ENCODE assay signal across 8 mouse cellular contexts in genomic region chr15:86134941-86135783, GRCm38 (mm10). TPM values are rescaled to one million over a fixed set of nuclear protein-coding genes. Genes with fewer than 3 reads are reported as not detected.
DNase-seq lines count a peak whose midpoint lies in the region; ATAC-seq and TF ChIP-seq lines count a peak whose summit lies in the region.

No protein-coding gene starts in this region.

- no peak overlapping the region for H3K4me3 ChIP-seq in heart, adult 2 months
- H3K4me3 ChIP-seq in kidney, embryonic 14.5 days (ENCODE audit: low read length), result no peak overlapping the region
- H3K4me3 ChIP-seq in limb, embryonic 13.5 days, result no peak overlapping the region
- no peak overlapping the region for H3K4me3 ChIP-seq in myocyte

- no peaks in the 10 kb centered on the region for H3K36me3 ChIP-seq in heart, adult 2 months (ENCODE audit: control insufficient read depth, insufficient read depth, low read length)
- peaks cover 40% of the 10 kb centered on the region for H3K36me3 ChIP-seq in kidney, embryonic 14.5 days (ENCODE audit: control insufficient read depth, insufficient read depth, low read length)
- peaks cover 66% of the 10 kb centered on the region for H3K36me3 ChIP-seq in limb, embryonic 13.5 days
- peaks cover 5% of the 10 kb centered on the region for H3K36me3 ChIP-seq in myocyte (ENCODE audit: control insufficient read depth, insufficient read depth)

- no peaks in the 10 kb centered on the region for H3K4me1 ChIP-seq in heart, adult 2 months (ENCODE audit: control insufficient read depth, insufficient read depth, low read length)
- no peaks in the 10 kb centered on the region for H3K4me1 ChIP-seq in kidney, embryonic 14.5 days (ENCODE audit: control insufficient read depth, insufficient read depth, low read length)
- H3K4me1 ChIP-seq in limb, embryonic 13.5 days, result no peaks in the 10 kb centered on the region

- H3ac ChIP-seq in myocyte (ENCODE audit: control insufficient read depth, insufficient read length), result no peak overlapping the region

- 33% methylated on average over 18 of the region's 18 CpGs for WGBS in heart, adult 2 months
- WGBS in kidney, embryonic 14.5 days, result 44% methylated on average over 18 of the region's 18 CpGs
- 45% methylated on average over 18 of the region's 18 CpGs for WGBS in limb, embryonic 13.5 days

- TF ChIP-seq EP300 in heart, adult 2 months (IDR thresholded peaks at IDR 0.05; ENCODE audit: insufficient read depth, low read depth, low read length), result 0 out of 2 replicates have a peak, but pooled peaks have one; percentile 52

- no peak for TF ChIP-seq POLR2A in heart, adult 2 months (IDR thresholded peaks at IDR 0.05; ENCODE audit: insufficient read depth, low read depth, low read length)
- no peak for TF ChIP-seq POLR2A in myocyte (IDR thresholded peaks at IDR 0.05; ENCODE audit: insufficient read length, low read depth)

- no peak overlapping the region for H3K4me2 ChIP-seq in kidney, embryonic 14.5 days (replicated peaks; ENCODE audit: low read depth, low read length)
- no peak overlapping the region for H3K4me2 ChIP-seq in limb, embryonic 13.5 days (replicated peaks)
- no peak overlapping the region for H3K4me2 ChIP-seq in myocyte (ENCODE audit: low read depth)

- H3K79me2 ChIP-seq in heart, adult 2 months (replicated peaks; ENCODE audit: control insufficient read depth, insufficient read depth, low read length), result no peaks in the 10 kb centered on the region
- no peaks in the 10 kb centered on the region for H3K79me2 ChIP-seq in myocyte (ENCODE audit: control insufficient read depth, insufficient read depth)

- TF ChIP-seq CTCF in heart, adult 2 months (IDR thresholded peaks at IDR 0.05), result peak; percentile 86

- intact Hi-C loops in heart, adult 2 months (cut with DNase I), result loop anchor here (1.0 to 5.0 kb wide), 2 partner anchors 67 to 81 kb away; no protein-coding TSS in a partner anchor

- no peaks in the 10 kb centered on the region for H3K9me3 ChIP-seq in kidney, embryonic 14.5 days (ENCODE audit: control insufficient read depth, low read length)
- H3K9me3 ChIP-seq in limb, embryonic 13.5 days, result no peaks in the 10 kb centered on the region

- peak; percentile 26; the same call in 1 of the 2 replicates for ATAC-seq in kidney, embryonic 14.5 days (ENCODE audit: low FRiP score, low TSS enrichment)
- peak; percentile 22; the same call in 1 of the 2 replicates for ATAC-seq in limb, embryonic 13.5 days (ENCODE audit: low FRiP score, low read depth)

- no peaks in the 10 kb centered on the region for H3K27me3 ChIP-seq in heart, adult 2 months (ENCODE audit: control insufficient read depth, insufficient read depth, low read length)
- H3K27me3 ChIP-seq in kidney, embryonic 14.5 days (ENCODE audit: control insufficient read depth, insufficient read depth, low read length), result no peaks in the 10 kb centered on the region
- H3K27me3 ChIP-seq in limb, embryonic 13.5 days, result no peaks in the 10 kb centered on the region
- no peaks in the 10 kb centered on the region for H3K27me3 ChIP-seq in myocyte (ENCODE audit: control insufficient read depth, insufficient read depth, insufficient read length)

- DNase-seq in 3T3-L1 (ENCODE audit: low read depth, low spot score), result peak; percentile 91
- DNase-seq in adrenal gland, postnatal 10 days, result peak; percentile 92
- peak; percentile 82 for DNase-seq in embryo, embryonic 9.5 days (ENCODE audit: extremely low spot score)
- DNase-seq in heart, adult 2 months, result peak; percentile 83 to 91
- peak; percentile 56 to 70 for DNase-seq in spleen, postnatal 36 days (ENCODE audit: low spot score in 2 of 2)

- no peak overlapping the region for H3K9ac ChIP-seq in heart, adult 2 months (ENCODE audit: low read depth, low read length)
- H3K9ac ChIP-seq in kidney, embryonic 14.5 days (ENCODE audit: low read depth, low read length), result no peak overlapping the region; the same call in 1 of the 2 replicates
- H3K9ac ChIP-seq in limb, embryonic 13.5 days, result no peak overlapping the region

- H3K27ac ChIP-seq in heart, adult 2 months, result no peak overlapping the region
- no peak overlapping the region for H3K27ac ChIP-seq in kidney, embryonic 14.5 days (ENCODE audit: low read depth, low read length)
- H3K27ac ChIP-seq in limb, embryonic 13.5 days, result no peak overlapping the region

TF ChIP-seq in myocyte, 11 proteins besides CTCF, POLR2A, EP300 and RAD21:
- TF ChIP-seq MYOD1 (IDR thresholded peaks at IDR 0.05; ENCODE audit: control insufficient read depth in 1 of 3, insufficient read length in 2 of 3, low read depth in 2 of 3) (peak in 1 of 3 experiments; percentile 2), MYOG (IDR thresholded peaks at IDR 0.05; ENCODE audit: control insufficient read depth in 1 of 3, insufficient read depth in 1 of 3, insufficient read length in 2 of 3, low read depth in 2 of 3) (no peak), POLR2AphosphoS2 (IDR thresholded peaks at IDR 0.05; ENCODE audit: insufficient read length, low read depth) (peak; percentile 30)

RNA-seq across cellular contexts. Expression of gene Cerk, which starts 50.8 kb away (rescaled TPM):
- total RNA-seq in adrenal gland, postnatal 10 days (2021), result 10 to 100 TPM; 21.1 to 26.4 TPM
- total RNA-seq in heart, adult 2 months (2021), result 10 to 100 TPM; 30.4 to 33.5 TPM
- 26.0 and 38.0 TPM in 2 replicates for polyA plus RNA-seq in heart, adult 2 months (2012; rRNA removed)
- 5.7 and 14.2 TPM in 2 replicates for polyA plus RNA-seq in kidney, embryonic 14.5 days (2014; fragmentation: Nextera tagmentation; extraction: Ambion mirVana)
- 17.4 and 18.6 TPM in 2 replicates for polyA plus RNA-seq in limb, embryonic 13.5 days (2015; fragmentation: Nextera tagmentation; extraction: Ambion mirVana)
- polyA plus RNA-seq in myocyte (2012; fragmentation: generic; extraction: Trizol), result 13.8 TPM
